Mouse (Mus musculus): ENCODE data around the gene Gopc. TPM values are rescaled to one million over a fixed set of nuclear protein-coding genes. Genes with fewer than 3 reads are reported as not detected.
A peak's percentile ranks its signal among the peaks of the same experiment; 100 is the strongest.

Gopc gene
- polyA plus RNA-seq, 1 experiment from 2014 or later = 20.6 TPM

- peak overlapping the region; percentile 64 for H3K4me2 ChIP-seq (replicated peaks; ENCODE audit: low read depth, low read length)
- no peak for DNase-seq (ENCODE audit: low spot score)
- no peak overlapping the region for H3K27ac ChIP-seq (ENCODE audit: low read depth, low read length)
- H3K27me3 ChIP-seq (ENCODE audit: control insufficient read depth, insufficient read depth, low read length) = no peaks in the 10 kb centered on the region
- H3K9ac ChIP-seq (ENCODE audit: low read depth, low read length) = peak overlapping the region; percentile 38
- 0 out of 2 replicates have a peak, but pooled peaks cover 5% of the 10 kb centered on the region for H3K4me1 ChIP-seq (replicated peaks; ENCODE audit: control insufficient read depth, insufficient read depth, low read length)
- H3K36me3 ChIP-seq (ENCODE audit: control insufficient read depth, insufficient read depth, low read length) = no peaks in the 10 kb centered on the region
- no peak for ATAC-seq (ENCODE audit: low FRiP score)
- WGBS = 71% methylated on average over 5 of the region's 5 CpGs
- H3K9me3 ChIP-seq (ENCODE audit: control insufficient read depth, low read length) = no peaks in the 10 kb centered on the region
- peak overlapping the region; percentile 94 for H3K4me3 ChIP-seq (ENCODE audit: low read depth, low read length)
Observed at GRCm38 (mm10) chr10:52418931-52419330, 37.0 kb upstream of the Gopc start.

DNA sequence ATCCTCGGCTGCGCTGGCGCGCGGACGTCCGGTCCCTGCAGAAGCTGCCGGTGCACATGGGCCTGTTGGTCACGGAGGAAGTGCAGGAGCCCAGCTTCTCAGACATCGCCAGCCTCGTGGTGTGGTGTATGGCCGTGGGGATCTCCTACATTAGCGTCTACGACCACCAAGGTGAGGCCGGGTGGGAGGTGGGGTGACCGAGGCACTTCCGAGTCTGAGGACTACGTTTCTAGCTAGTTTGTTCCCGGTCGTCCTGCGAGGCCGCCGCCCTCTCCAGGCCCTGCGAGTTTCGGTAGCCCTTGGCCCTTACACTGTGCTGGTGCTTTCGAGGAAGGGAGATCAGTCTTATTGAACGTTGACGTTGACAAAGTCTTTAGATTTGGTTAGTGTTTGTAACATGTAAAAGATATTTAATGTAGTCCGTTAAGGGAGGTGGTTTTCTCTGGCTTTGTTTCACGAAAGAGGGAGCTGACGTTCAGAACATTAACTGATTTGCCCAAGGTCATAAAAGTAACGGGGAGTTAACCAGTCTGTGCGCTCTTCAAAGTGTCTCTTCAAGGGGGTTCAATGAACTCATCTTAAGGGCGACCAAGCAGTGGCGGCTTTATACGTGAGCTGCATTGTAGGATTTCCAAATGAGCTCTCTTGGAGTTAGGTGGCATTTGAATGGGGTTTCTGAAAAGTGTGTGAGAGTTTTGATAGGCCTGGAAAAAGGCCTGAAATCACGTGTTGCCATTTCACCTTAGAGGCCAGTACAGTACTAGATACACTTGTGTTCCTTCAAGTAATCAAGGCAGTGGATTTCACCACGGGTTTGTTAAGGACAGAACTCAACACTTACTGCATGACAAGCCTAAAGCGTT, 36.3 kb upstream of the Gopc start:
- Histone ChIP-seq H3K4me2 (replicated peaks; ENCODE audit: low read depth, low read length) (peak overlapping the region; percentile 64), H3K36me3 (ENCODE audit: control insufficient read depth, insufficient read depth, low read length) (no peaks in the 10 kb centered on the region), H3K4me1 (replicated peaks; ENCODE audit: control insufficient read depth, insufficient read depth, low read length) (0 out of 2 replicates have a peak, but pooled peaks cover 5% of the 10 kb centered on the region), H3K9me3 (ENCODE audit: control insufficient read depth, low read length) (no peaks in the 10 kb centered on the region), H3K4me3 (ENCODE audit: low read depth, low read length) (peak overlapping the region; percentile 94), H3K27ac (ENCODE audit: low read depth, low read length) (peak overlapping the region; percentile 65), H3K27me3 (ENCODE audit: control insufficient read depth, insufficient read depth, low read length) (no peaks in the 10 kb centered on the region), H3K9ac (ENCODE audit: low read depth, low read length) (peak overlapping the region; percentile 89)
- ATAC-seq (ENCODE audit: low FRiP score) (peak; percentile 68), DNase-seq (ENCODE audit: low spot score) (peak; percentile 27)
- WGBS = 2% methylated on average over 38 of the region's 39 CpGs

DNA sequence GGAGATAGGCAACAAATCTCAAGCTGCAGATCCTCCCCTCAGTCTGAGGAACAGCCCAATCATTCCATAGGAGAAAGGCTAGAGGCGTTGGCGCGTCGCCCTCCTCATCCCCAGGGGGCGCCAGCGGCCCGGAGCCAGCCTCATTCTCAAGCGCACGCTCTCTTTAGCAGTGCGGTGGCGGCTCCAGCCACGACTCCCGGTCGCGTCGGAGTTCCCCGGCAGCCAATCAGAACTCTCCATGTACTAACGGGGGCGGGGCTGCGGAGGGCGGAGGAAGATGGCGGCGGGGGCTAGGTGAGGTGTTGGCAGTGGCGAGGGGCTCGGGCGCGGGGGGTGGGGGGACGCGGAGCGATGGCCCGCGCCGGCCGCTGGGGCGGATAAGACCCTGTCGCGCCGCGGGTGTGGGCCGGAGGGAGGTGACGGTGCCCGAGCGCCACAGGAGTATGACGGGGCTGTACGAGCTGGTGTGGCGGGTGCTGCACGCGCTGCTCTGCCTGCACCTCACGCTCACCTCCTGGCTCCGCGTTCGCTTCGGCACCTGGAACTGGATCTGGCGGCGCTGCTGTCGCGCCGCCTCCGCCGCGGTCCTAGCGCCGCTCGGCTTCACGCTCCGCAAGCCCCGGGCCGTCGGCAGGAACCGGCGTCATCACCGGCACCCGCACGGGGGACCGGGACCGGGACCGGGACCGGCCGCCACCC, 35.5 kb upstream of the Gopc start, which contains the start of gene Nus1:
Gene Nus1, plus strand, starts transcription at position 249 of the 699 bp plus-strand sequence.
- no peaks in the 10 kb centered on the region for H3K36me3 ChIP-seq (ENCODE audit: control insufficient read depth, insufficient read depth, low read length)
- 0 out of 2 replicates have a peak, but pooled peaks cover 5% of the 10 kb centered on the region for H3K4me1 ChIP-seq (replicated peaks; ENCODE audit: control insufficient read depth, insufficient read depth, low read length)
- WGBS = under 1% methylated on average over 55 of the region's 79 CpGs
- DNase-seq (ENCODE audit: low spot score) (peak; percentile 99), ATAC-seq (ENCODE audit: low FRiP score) (peak; percentile 99)
- H3K27ac ChIP-seq (ENCODE audit: low read depth, low read length) = peak within 1 kb of the TSS; percentile 65
- H3K9ac ChIP-seq (ENCODE audit: low read depth, low read length) = peak within 1 kb of the TSS; percentile 89
- H3K4me2 ChIP-seq (replicated peaks; ENCODE audit: low read depth, low read length) = peak within 1 kb of the TSS; percentile 64
- peak within 1 kb of the TSS; percentile 94 for H3K4me3 ChIP-seq (ENCODE audit: low read depth, low read length)
- no peaks in the 10 kb centered on the region for H3K9me3 ChIP-seq (ENCODE audit: control insufficient read depth, low read length)
- H3K27me3 ChIP-seq (ENCODE audit: control insufficient read depth, insufficient read depth, low read length) = no peaks in the 10 kb centered on the region

- DNase-seq (ENCODE audit: low spot score) = no peak
- H3K4me1 ChIP-seq (replicated peaks; ENCODE audit: control insufficient read depth, insufficient read depth, low read length) = 0 out of 2 replicates have a peak, but pooled peaks cover 5% of the 10 kb centered on the region
- H3K27ac ChIP-seq (ENCODE audit: low read depth, low read length) = no peak overlapping the region
- H3K4me2 ChIP-seq (replicated peaks; ENCODE audit: low read depth, low read length) = no peak overlapping the region
- H3K27me3 ChIP-seq (ENCODE audit: control insufficient read depth, insufficient read depth, low read length) = no peaks in the 10 kb centered on the region
- no peak overlapping the region; the same call in 1 of the 2 replicates for H3K9ac ChIP-seq (ENCODE audit: low read depth, low read length)
- H3K36me3 ChIP-seq (ENCODE audit: control insufficient read depth, insufficient read depth, low read length) = no peaks in the 10 kb centered on the region
- H3K9me3 ChIP-seq (ENCODE audit: control insufficient read depth, low read length) = no peaks in the 10 kb centered on the region
- H3K4me3 ChIP-seq (ENCODE audit: low read depth, low read length) = no peak overlapping the region
- no peak for ATAC-seq (ENCODE audit: low FRiP score)
- 86% methylated on average over 2 of the region's 2 CpGs for WGBS
Observed at GRCm38 (mm10) chr10:52416458-52416857, 34.5 kb upstream of the Gopc start.

DNA sequence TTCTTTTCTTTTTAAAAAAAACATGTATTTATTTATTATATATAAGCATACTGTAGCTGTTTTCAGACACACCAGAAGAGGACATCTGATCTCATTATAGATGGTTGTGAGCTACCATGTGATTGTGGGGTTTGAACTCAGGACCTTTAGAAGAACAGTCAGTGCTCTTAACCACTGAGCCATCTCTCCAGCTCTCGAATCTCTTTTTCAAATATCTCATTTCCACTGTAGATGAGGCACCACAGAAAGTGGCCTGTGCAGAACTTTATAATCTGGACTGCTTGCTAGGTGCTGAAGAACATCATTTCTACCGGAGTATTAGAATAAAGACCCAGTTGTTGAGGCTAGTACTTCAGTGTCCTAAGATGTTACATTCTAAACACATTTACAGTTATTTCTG, 33.1 kb upstream of the Gopc start:
- WGBS = 87% methylated on average over 2 of the region's 2 CpGs
- no peaks in the 10 kb centered on the region for H3K9me3 ChIP-seq (ENCODE audit: control insufficient read depth, low read length)
- H3K27me3 ChIP-seq (ENCODE audit: control insufficient read depth, insufficient read depth, low read length) = no peaks in the 10 kb centered on the region
- H3K4me2 ChIP-seq (replicated peaks; ENCODE audit: low read depth, low read length) = no peak overlapping the region
- ATAC-seq (ENCODE audit: low FRiP score) = no peak
- H3K4me1 ChIP-seq (replicated peaks; ENCODE audit: control insufficient read depth, insufficient read depth, low read length) = 0 out of 2 replicates have a peak, but pooled peaks cover 5% of the 10 kb centered on the region
- DNase-seq (ENCODE audit: low spot score) = no peak
- no peak overlapping the region for H3K27ac ChIP-seq (ENCODE audit: low read depth, low read length)
- no peak overlapping the region for H3K9ac ChIP-seq (ENCODE audit: low read depth, low read length)
- no peak overlapping the region for H3K4me3 ChIP-seq (ENCODE audit: low read depth, low read length)
- H3K36me3 ChIP-seq (ENCODE audit: control insufficient read depth, insufficient read depth, low read length) = no peaks in the 10 kb centered on the region

GRCm38 (mm10) chr10:52407526-52407925, 25.6 kb upstream of the Gopc start:
- DNase-seq (ENCODE audit: low spot score) = no peak
- Histone ChIP-seq H3K9me3 (ENCODE audit: control insufficient read depth, low read length) (no peaks in the 10 kb centered on the region), H3K27me3 (ENCODE audit: control insufficient read depth, insufficient read depth, low read length) (no peaks in the 10 kb centered on the region), H3K36me3 (ENCODE audit: control insufficient read depth, insufficient read depth, low read length) (no peaks in the 10 kb centered on the region), H3K27ac (ENCODE audit: low read depth, low read length) (no peak overlapping the region), H3K9ac (ENCODE audit: low read depth, low read length) (no peak overlapping the region), H3K4me1 (replicated peaks; ENCODE audit: control insufficient read depth, insufficient read depth, low read length) (no peaks in the 10 kb centered on the region), H3K4me2 (replicated peaks; ENCODE audit: low read depth, low read length) (no peak overlapping the region), H3K4me3 (ENCODE audit: low read depth, low read length) (no peak overlapping the region)
- WGBS = 95% methylated on average over 2 of the region's 2 CpGs
- ATAC-seq (ENCODE audit: low FRiP score) = no peak

GRCm38 (mm10) chr10:52405160-52405559, 23.2 kb upstream of the Gopc start:
- no peaks in the 10 kb centered on the region for H3K36me3 ChIP-seq (ENCODE audit: control insufficient read depth, insufficient read depth, low read length)
- ATAC-seq (ENCODE audit: low FRiP score) (no peak), DNase-seq (ENCODE audit: low spot score) (no peak)
- H3K27me3 ChIP-seq (ENCODE audit: control insufficient read depth, insufficient read depth, low read length) = no peaks in the 10 kb centered on the region
- 90% methylated on average over 13 of the region's 13 CpGs for WGBS
- no peak overlapping the region for H3K4me3 ChIP-seq (ENCODE audit: low read depth, low read length)
- no peak overlapping the region for H3K9ac ChIP-seq (ENCODE audit: low read depth, low read length)
- no peaks in the 10 kb centered on the region for H3K9me3 ChIP-seq (ENCODE audit: control insufficient read depth, low read length)
- no peak overlapping the region for H3K27ac ChIP-seq (ENCODE audit: low read depth, low read length)
- no peaks in the 10 kb centered on the region for H3K4me1 ChIP-seq (replicated peaks; ENCODE audit: control insufficient read depth, insufficient read depth, low read length)
- H3K4me2 ChIP-seq (replicated peaks; ENCODE audit: low read depth, low read length) = no peak overlapping the region

GRCm38 (mm10) chr10:52399722-52400121, 17.8 kb upstream of the Gopc start:
- no peak overlapping the region for H3K9ac ChIP-seq (ENCODE audit: low read depth, low read length)
- no peaks in the 10 kb centered on the region for H3K4me1 ChIP-seq (replicated peaks; ENCODE audit: control insufficient read depth, insufficient read depth, low read length)
- H3K4me2 ChIP-seq (replicated peaks; ENCODE audit: low read depth, low read length) = no peak overlapping the region
- no peak overlapping the region for H3K4me3 ChIP-seq (ENCODE audit: low read depth, low read length)
- H3K27me3 ChIP-seq (ENCODE audit: control insufficient read depth, insufficient read depth, low read length) = no peaks in the 10 kb centered on the region
- H3K27ac ChIP-seq (ENCODE audit: low read depth, low read length) = no peak overlapping the region
- 71% methylated on average over 3 of the region's 3 CpGs for WGBS
- no peaks in the 10 kb centered on the region for H3K36me3 ChIP-seq (ENCODE audit: control insufficient read depth, insufficient read depth, low read length)
- no peak for ATAC-seq (ENCODE audit: low FRiP score)
- H3K9me3 ChIP-seq (ENCODE audit: control insufficient read depth, low read length) = no peaks in the 10 kb centered on the region
- no peak for DNase-seq (ENCODE audit: low spot score)
